Mouse (Mus musculus) natural killer cell, adult 2 months (primary cell): Measurements from ENCODE around the gene Slc16a6.
A peak's percentile ranks its signal among the peaks of the same experiment; 100 is the strongest.
"Not testable (repeated sequence)": the region's sequence is repeated elsewhere in the genome, so short reads cannot be mapped to it uniquely, and the experiment has no call there.

Experiments
- DNase-seq, 2 experiments: peaks; one replicate each; pipeline ENCODE4 v3.0.0; 2022; ENCODE audit warnings: low spot score in 2 of 2

The Slc16a6 gene

DNA sequence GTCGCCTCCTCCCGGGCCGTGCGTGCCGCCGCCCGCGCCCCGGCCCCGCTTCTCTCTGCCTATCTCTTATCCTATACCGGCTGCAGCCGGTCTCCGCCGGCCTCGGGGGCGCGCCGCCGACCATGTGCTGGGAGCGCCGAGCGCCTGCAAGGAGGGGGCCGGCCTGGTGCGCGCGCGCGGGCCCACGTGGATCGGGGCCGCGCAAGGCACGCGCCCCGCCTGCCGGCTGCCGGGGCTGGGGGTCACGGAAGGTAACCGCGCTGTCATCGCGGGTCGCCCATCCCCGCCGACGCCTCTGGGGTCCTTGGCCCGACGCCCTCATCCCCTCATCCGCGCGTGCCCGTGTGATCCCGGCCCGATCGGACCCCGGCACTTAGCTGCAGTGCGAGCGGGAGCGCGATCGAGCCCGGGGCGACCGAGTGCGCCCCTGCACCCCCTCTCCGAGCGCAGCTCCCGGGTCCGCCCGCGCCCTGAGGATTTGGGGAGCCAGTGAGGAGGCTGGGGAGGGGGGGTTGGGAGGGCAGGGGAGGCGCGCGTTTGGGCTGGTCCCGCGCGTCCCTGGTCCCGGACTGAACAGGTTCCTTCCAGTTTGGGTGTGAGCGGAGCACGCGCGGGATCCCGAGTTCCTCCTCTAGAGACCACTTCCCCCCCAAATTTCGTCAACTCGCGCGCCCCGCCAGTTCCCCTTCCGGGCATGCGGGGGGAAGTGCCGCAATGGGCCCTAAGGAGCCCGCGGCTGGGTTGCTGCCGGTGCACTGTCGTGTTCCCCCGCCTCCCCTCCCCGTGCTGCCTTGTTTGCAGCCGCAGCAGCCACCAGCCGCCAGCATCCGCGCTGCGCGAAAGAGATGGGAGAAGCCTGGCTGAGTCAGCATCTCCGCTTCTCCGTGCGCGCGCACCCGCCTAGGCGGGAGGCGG is at the start of gene Slc16a6, which contains the start of gene Arsg:
TSS of gene Slc16a6 (minus strand) at position 428 of the 915 bp plus-strand sequence.
TSS of gene Arsg (plus strand) at position 204 of the 915 bp plus-strand sequence.
- DNase-seq, result peak; percentile 83 to 93

DNA sequence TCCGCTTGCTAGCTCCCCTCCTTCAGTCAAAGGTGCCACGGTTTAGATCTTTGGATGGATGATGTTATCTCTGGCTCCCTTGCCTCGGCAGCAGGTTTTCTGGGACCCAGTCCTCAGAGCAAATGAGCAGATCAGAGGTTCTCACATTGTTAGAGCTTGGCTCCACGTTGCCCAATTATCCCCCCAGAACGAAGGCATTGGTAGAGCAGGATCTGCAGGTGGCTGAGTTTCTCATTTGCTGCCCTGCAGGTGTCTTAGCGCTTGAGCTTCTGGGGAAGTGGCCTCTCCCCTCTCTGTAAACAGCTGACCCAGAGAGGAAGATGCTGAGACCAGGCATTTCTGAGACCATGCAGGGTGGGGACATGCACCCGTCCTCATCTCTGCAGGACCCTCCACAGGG is 47.6 kb upstream of the Slc16a6 start:
- no peak for DNase-seq

DNA sequence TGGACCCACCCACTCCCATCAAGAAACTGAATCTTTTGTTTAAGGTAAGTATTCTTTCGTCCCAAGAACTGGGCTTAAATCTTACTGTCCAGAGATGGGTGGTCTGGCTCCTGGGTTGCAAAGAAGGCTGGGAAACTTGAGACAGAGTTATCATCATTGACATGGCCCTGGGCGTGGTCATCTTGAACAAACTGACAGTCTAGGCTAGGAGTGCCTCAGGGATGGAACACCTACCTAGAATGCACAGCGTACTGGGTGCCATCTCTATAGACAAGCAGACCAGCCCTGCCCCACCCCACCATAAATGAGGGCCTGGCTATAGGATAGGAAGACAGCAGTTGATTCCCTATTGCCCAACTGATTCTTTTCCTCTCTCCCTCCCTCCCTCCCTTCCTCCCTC is 44.4 kb upstream of the Slc16a6 start:
- DNase-seq, result no peak

DNA sequence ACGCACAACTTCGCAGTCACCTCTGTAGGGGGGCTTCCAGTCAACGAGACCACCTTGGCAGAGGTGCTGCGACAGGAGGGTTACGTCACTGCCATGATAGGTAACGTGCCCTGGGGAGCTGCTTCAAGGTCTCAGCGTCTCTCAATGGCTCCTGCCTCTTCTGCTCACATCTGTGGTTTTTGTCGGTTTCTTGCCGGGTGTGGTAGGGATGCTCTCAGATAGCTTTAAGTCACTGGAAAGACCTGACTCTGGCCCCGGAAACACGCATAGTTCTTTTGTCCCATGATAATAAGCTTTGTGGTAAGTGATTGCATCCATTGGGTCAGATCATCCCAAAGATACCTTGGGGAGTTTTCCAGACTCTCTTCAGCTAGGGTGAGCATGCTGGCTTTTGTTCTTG is 43.9 kb upstream of the Slc16a6 start:
- DNase-seq, result no peak

DNA sequence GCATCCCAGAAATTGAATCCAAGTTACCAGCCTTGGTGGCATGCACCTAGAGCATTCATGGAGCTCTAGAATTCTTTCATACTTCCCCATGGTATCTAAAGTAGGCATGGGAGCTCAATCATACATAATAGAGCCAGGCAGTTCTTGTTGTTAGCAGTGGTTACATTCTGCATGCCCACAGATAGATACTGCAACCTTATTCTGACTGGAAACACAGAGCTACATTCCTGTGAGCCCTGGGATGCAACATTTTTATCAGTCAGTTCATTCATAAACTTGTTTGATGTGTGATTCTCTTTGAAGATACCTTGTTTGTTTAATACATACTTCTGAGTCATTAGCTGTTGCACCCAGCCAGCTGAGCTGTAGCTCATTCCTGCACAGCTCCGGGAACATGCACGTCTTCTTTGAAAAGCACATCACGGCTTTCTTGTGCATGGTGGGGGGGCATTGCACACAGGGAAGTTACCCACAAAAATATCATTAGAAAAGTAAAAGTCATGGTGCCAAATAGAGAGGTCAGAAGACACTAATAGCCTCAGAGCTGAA is 40.7 kb upstream of the Slc16a6 start:
- no peak for DNase-seq

DNA sequence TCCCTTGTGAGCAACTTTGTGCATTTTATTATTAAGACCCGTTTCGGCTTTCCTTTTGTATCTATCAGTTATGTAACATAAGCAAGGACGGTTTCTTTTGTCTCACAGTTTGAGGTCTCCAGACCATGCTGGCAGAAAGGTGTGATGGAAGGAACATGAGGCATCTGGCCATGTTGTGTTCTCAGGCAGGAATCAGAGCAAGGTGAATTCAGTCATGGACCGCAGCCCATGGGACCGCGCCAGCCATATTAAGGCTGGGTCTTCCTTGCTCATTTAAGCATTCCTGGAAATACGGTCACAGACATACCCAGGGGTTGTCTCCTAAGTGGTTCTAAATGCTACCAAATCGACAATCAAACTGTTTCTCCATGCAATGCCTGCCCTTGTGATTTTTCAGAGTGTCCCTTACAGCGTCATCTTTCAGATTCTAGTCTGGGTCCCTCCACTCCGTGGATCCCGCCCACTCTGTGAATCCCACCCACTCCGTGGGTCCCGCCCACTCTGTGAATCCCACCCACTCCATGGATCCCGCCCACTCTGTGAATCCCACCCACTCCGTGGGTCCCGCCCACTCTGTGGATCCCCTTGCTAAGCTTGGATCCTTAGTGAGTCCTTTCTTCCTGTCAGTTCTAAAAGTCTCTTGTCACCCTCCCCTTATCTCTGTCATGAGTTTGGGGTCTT is 39.7 kb upstream of the Slc16a6 start:
- DNase-seq, result no peak

DNA sequence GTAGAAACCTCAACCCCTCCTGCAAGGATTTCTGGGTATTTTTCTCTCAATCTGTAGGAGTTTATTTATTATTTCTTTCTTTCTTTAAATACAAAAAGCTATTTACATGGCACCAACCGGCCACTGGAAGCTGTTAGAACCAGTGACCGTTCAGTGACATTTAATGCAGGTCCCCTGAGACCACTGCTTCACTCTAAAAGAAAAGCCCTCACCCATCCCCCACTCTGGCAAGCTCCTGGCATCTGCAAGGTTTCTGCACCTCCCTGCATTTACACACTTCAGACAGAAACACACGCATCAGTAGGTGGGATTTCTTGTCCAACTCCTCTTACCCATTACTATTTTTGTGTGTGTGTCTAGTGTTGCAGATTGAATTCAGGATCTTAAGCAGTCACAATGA is 33.7 kb upstream of the Slc16a6 start:
- DNase-seq, result no peak

DNA sequence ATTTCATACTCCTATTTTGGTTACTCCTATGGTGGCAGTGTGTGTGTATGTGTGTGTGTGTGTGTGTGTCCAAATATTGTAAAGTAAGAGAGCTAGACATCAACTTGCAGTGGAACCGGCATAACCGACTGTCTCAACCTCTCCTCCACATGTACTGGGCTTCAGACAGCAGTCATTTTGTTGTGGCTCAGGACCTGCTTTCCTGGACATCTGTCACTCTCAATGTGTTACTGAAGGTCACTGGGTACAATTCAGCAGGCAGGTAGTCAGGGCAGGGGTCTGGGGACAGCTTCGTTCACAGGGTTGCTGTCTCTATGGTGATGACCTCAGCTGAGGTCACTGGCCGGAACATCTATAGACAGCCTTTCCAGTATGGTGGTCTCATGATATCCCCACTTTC is 32.4 kb upstream of the Slc16a6 start:
- DNase-seq, result no peak

DNA sequence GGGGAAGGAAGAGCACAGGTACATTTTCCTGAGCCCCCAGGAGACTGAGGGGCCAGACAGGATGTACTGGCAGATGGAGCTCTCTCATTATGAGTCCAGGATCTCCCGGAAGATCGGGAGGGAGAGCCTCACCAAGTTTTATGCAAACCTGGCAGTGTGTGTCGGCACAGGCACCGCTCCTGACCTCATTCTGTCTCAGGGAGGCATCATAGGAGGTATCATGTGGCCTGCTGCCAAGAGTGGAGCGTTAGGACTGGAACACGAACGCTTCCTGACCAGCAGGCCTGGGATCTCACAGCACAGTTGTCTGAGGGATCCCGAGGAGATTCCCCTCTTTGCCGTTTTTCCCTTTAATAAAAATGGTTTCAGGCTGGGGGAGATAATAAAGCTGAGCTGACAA is 31.6 kb upstream of the Slc16a6 start:
- no peak for DNase-seq

DNA sequence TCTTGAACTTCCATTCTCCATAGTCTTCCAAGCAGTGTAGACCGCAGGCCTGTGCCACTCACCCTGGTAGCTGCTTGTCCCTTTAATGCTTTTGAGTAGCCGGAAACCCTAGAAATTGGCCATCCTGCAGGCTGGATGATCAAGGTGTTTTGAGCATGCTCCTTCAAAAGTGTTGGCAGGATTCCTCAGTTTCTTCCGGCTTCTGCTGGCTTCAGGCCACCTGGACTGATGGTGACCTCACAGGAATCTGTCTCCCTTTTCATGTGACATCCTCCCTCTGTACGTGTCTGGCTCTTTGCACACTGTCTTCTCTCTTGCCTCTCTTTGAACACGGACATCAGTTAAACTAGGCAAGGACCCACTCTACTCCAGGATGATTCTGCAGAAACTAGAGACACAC is 26.8 kb upstream of the Slc16a6 start:
- no peak for DNase-seq

DNA sequence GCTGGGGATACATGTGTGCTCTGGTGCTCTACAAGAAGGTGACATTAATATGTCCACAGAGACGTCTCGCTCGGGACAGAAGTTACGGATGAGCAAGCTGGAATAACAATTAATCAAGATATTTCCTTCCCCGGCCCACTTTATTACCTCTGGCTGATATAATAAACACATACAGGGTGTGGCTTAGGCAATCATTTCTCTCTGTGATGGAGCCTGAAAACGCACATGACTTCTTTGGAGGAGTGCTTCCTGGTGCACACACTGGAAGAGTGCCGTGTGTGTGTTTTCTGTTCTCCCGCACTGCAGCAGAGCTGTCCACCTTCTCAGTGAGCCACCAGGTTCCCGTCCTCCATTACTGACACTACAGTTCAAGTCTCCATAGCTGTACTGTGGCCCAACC is 24.6 kb upstream of the Slc16a6 start:
- DNase-seq, result no peak

DNA sequence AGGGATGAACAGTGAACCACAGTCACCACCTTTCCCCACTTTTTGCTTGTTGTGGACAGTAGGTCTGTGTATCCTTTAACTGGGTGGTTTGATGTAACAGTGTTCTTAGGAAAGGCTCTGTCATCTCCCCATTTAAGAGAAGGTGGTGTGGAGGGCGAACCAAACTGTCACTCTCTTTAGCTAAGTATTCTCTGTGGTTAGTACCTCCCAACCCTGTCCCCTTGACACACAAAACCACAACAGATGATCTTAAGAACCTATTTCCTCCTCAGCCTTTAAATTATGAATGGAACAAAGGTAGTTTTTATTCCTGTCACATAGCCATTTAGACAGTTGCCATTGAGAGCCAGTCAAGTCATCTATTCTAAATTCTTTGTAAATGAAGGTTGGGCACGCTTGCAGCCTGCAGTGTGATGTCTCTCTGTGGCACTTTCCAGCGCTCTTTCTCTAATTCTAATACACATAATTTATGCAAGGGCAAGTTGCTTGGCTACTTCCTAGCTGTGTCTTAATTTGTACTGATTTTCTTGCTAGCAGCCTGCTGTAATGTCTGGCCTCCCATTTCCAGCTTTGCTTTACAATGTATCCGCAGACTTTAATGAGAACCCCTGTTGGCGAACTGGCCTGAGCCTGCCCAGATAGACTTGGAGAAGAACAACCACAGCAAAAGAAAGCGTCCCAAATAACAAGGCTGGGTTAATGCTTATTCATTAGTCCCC is 23.8 kb upstream of the Slc16a6 start:
- DNase-seq, result peak in 1 of 2 experiments; percentile 6

DNA sequence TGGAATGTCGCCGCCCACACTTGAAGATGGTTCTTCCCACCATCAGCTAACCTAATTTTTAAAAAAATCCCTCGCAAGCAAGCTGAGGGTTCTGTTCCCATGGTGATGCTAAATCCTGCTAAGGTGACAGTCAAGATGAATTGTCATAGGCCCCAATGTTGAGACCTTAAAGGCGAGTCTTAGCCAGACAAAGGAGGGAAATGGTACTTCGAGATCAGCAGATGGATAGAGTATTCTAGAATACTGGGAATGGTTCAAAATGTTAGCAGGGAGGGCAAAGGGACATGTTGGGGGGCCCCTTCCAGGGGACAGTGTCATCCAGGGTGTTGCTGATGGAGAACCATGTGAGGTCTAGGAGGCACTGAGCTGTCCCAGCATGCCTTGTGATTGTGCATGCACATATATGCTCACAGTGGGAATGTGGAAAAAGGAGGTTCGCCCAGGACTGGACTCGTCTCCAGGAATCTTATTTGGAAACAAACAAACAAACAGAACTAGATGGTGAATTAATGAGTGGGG is 23.1 kb upstream of the Slc16a6 start:
- no peak for DNase-seq

DNA sequence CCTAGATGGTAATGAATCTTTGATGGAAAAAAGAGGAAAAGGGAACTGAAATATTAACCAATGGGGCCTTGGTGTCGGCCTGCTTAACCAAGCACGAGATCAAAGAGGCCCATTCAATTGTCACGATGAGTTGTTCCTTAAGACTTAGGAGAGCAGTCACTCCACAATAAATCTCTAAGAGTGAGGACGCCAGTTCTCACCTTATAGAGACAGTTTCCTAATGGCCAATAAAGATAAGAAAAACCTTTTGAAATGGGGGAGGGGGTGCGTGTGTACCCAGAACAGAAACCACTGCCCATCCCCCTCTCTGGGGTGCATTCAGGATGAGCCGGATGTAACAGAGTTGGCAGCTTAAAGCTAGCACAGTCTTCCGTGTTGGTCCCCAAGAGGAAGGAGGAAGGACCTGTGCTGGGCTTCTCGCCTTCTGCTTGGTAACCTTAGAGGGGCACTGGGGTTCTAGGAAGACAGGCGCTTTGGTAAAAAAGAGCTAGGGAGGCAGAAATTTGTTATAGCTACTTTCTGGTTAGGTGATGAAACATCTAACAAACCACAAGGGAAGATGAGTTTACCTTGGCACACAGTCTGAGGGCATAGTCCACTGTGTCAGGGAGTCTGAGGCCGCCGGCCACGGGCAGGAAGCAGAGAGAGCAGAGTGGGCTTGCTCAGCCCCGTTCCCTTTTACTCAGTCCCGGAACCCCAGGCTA is 22.5 kb upstream of the Slc16a6 start:
- peak in 1 of 2 experiments; percentile 42 for DNase-seq

DNA sequence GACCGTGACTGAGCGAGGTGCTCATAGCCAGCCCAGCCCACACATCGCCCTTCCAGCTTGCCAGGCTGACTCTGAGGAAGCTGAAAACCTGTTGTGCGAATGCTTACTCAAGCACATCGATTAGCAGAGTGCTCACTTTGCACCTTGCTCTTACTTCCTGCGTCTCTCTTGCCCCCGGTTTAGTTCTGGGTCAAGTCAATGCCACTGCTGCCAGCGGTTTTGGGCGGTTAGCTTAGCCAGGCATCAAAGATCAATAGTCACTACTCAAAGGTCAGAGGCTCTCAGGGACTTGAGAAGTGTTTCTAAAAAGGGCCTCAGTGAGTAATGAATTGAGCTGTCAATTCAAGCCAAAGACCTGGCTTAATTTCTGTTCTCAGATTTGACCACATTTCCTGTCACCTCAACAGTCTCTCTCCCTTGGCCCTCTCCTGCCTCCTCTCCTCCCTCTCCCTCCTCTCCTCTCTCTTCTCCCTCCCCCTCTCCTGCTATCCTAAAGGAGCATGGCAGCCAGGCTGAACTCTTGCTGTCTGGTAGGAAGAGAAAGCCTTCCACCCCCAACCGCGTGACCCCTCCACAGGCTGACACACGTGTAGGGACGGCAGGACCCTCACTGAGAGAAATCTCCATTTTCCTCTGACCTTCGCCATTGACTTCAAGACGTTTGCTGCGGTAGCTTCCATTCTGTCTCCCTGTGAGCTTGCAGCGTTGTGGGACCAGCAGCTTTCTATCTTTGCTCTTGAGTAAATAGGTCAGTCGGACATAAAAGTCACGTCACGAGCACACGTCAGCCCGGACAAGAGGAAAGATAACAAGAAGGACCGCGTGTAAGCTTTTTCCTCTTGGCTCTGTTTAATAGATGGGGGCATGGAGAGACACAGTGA is 21.7 kb upstream of the Slc16a6 start:
- peak; percentile 75 to 77 for DNase-seq

DNA sequence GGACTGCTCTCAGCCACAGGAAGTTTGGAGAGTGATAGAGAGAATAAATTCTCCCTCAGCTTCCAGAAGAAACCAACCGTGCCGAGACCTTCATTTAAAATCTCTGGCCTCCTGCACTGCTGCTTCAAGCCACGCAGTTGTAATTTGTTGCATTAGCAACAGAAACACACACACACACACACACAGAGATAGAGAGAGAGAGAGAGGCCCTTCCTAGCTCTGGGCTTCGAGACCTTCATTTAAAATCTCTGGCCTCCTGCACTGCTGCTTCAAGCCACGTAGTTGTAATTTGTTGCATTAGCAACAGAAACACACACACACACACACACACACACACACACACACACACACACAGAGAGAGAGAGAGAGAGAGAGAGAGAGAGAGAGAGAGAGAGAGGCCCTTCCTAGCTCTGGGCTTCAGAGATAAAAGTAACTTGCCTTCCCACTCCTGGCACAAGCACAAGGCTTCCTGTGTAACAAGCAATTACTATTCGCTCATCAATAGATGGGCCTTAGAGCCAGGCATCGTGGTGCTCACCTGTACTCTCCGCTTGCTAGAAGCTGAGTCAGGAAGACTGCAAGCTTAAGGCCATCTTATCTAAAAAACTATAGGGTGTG is 19.6 kb upstream of the Slc16a6 start:
- DNase-seq, result not testable (repeated sequence)

DNA sequence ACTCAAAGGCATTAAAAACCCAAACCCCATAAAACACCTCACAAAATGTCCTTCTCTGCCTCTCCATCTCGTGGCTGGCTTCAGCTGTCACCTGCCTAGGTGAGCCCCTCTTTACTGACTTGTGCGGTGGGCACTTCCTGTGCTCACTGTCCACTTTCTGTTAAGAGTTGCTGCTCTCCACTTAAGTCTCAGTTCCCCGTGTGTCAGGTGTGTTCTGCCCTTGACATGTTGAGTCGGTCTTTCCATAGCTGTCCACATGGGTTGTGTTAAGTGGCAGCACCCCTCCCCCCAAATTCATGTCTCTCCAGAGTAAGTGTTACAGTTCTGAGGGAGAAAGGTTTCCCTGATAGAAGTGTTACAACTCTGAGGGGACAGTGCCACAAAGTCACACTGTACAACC is 18.4 kb upstream of the Slc16a6 start:
- no peak for DNase-seq

DNA sequence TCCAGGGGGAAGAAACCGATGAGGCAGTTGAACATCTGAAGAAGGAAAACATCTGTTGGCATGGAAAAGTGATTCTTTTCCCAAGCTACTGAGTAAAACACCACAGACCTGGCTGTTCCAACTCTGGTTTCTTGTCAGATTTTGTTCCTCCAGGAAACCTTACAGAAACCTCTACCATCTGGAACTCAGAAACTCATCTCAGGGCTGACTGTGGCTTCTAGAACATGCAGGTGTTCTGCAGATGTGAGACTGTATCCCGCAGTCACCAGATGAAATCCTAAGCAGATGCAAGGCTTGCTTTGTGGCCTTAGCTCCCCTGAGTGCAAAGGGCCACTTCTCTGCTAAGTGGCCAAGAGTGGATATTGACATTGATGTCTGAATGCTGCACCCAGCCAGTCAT is 16.4 kb upstream of the Slc16a6 start:
- DNase-seq, result no peak

DNA sequence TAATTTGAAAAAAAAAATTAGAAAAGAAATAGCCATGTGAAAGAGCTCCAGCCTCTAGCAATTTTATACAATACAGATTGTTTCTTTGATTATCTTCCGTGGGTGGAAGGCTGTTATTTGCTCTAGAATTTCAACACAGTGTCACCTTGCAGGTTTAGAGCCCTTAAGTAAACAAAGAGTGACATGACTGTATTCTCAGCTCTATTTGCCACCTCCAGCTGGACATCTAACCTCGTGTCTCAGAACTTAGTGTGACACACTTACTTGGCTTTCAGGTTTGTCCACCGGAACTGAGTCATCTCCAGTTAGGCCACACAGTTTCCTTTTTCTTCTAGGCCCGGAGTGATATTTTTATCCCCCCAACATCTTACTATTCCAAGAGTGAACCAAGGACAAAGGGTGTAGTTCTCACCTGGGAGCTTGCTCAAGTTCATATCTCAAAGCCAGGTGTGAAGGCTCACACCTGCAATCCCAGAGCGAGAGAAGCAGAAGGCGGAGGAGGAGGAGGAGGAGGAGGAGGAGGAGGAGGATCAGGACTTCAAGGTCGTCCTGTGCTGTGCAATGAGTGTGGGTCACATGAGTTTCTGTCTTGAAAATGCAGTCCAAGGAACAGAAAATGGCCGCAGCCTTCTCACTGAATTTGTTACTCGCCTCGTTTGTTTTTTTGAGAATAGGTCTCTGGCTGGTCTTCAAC is 14.7 kb upstream of the Slc16a6 start:
- peak; percentile 24 to 55 for DNase-seq
